Mouse (Mus musculus) heart, postnatal 0 days (tissue): ENCODE results near the gene Cacna2d2.
"Not testable (repeated sequence)": the region's sequence is repeated elsewhere in the genome, so short reads cannot be mapped to it uniquely, and the experiment has no call there.

Experiments used
- CTCF ChIP-seq: IDR thresholded peaks from 2 replicates; pipeline ENCODE4 v1.5.1; 2016; ENCODE audit warnings: antibody characterized with exemption, control low read depth, low read depth
- EP300 ChIP-seq: IDR thresholded peaks from 2 replicates; pipeline ENCODE4 v1.6.1; 2016; ENCODE audit warnings: antibody characterized with exemption, low read depth

DNA sequence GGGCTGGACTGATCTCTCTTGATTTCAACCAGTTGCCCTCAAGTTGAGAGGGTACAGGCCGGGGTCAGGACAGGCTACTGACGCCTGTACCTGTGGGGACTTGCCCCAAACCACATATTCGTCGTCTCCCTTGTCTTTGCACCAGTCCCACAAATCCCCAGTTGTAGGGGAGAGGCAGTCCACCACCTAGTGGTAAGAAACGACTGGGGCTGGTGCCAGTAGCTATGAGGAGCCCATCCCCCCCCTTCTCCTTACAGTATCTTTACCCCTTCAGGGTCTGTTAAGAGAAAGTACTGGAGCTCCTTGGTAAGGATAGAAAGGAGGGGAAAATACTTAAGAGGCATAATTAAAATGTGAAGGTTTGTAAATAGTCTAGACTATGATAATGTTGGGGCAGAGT is 166.1 kb downstream of the Cacna2d2 start:
- TF ChIP-seq CTCF: peak; percentile 34
- TF ChIP-seq EP300: not testable (repeated sequence)
